Mouse (Mus musculus) forebrain, postnatal 0 days (tissue): ENCODE data around the gene Camkk2. TPM values are rescaled to one million over a fixed set of nuclear protein-coding genes. Genes with fewer than 3 reads are reported as not detected.

ENCODE experiments used
- ATAC-seq: fragments of 200-750 bp; cut with Nextera tagmentation; 2 replicates; pipeline ENCODE4 v1.8.0; 2017; ENCODE audit warnings: mild to moderate bottlenecking, moderate library complexity
- DNase-seq: peaks from one replicate; pipeline ENCODE4 v3.0.0-alpha.2; 2015
- H3K27ac ChIP-seq: fragments of 300-500 bp; sonication (generic); 2 replicates; pipeline ENCODE4 v1.5.1; 2014; ENCODE audit warnings: low read depth, mild to moderate bottlenecking, antibody characterized with exemption, low read length, moderate library complexity, mixed read lengths
- H3K27me3 ChIP-seq: fragments of 300-500 bp; sonication (generic); 2 replicates; pipeline ENCODE4 v1.6.1; 2014; ENCODE audit warnings: mild to moderate bottlenecking, low read length, mixed read lengths; ENCODE audit not compliant: insufficient read depth
- H3K36me3 ChIP-seq: fragments of 300-500 bp; sonication (generic); 2 replicates; pipeline ENCODE4 v1.6.1; 2014; ENCODE audit warnings: mild to moderate bottlenecking, moderate library complexity; ENCODE audit not compliant: insufficient read depth
- H3K4me1 ChIP-seq: fragments of 300-500 bp; sonication (generic); 2 replicates; pipeline ENCODE4 v1.6.1; 2014; ENCODE audit warnings: antibody characterized with exemption; ENCODE audit not compliant: insufficient read depth
- H3K4me2 ChIP-seq: fragments of 300-500 bp; sonication (generic); 2 replicates; pipeline ENCODE4 v1.6.1; 2014; ENCODE audit warnings: low read depth, mild to moderate bottlenecking, moderate library complexity
- H3K4me3 ChIP-seq: fragments of 300-500 bp; sonication (generic); 2 replicates; pipeline ENCODE4 v1.5.1; 2014; ENCODE audit warnings: low read depth, low read length, mixed read lengths
- H3K9ac ChIP-seq: fragments of 300-500 bp; sonication (generic); 2 replicates; pipeline ENCODE4 v1.6.1; 2014; ENCODE audit warnings: mild to moderate bottlenecking
- H3K9me3 ChIP-seq: fragments of 300-500 bp; sonication (generic); 2 replicates; pipeline ENCODE4 v1.6.1; 2016; ENCODE audit warnings: low read length
- CTCF ChIP-seq: sonication (generic); IDR thresholded peaks from 2 replicates; pipeline ENCODE4 v1.5.1; 2016; ENCODE audit warnings: antibody characterized with exemption, control low read depth, low read depth
- WGBS: fragments of 180-500 bp; shearing (Covaris S2); extraction: QIAGEN DNeasy Blood & Tissue Kit; methylation state at CpG from one replicate; pipeline ENCODE4 v1.1.7; 2014; 5-methylcytosine and 5-hydroxymethylcytosine counted together
- polyA plus RNA-seq: library from polyadenylated mRNA; unstranded; fragments of >200 nt; fragmentation: Nextera tagmentation; extraction: Ambion mirVana; gene quantifications from 2 replicates; pipeline ENCODE4 v1.2.1, GENCODE M21; 2015
- total RNA-seq: library from RNA; depleted of rRNA; stranded (reverse); fragments of >200 nt; gene quantifications from 2 replicates; pipeline ENCODE4 v1.2.3, GENCODE M21; 2014

Gene Camkk2
- total and polyA plus RNA-seq, 2 experiments from 2014 or later: 89.3 to 93.8 TPM

DNA sequence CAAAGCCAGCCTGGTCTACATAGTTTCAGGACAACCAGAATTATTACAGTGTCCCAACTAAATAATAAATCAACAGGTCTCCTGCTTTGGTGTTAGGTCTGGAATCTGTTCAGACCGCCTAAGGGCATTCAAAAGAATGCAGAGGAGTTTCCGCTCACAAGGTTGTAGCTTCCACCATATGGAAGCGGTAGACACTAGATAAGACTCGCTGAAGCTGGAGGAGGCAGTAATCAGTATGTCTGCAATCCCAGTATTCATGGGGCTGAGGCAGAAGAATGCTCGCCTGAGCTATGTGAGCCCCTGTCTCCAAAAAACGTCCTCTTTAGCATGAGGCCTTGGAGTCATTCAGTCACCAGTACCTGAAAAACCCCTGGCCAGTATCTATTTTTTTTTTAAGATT is 70.4 kb downstream of the Camkk2 start:
- ATAC-seq (no peak), DNase-seq (no peak)
- TF ChIP-seq CTCF: no peak
- Histone ChIP-seq H3K4me1 (0 out of 2 replicates have a peak, but pooled peaks cover 7% of the 10 kb centered on the region), H3K9ac (no peak overlapping the region), H3K4me3 (no peak overlapping the region), H3K9me3 (no peaks in the 10 kb centered on the region), H3K4me2 (no peak overlapping the region), H3K27ac (no peak overlapping the region), H3K27me3 (no peaks in the 10 kb centered on the region), H3K36me3 (no peaks in the 10 kb centered on the region)
- 90% methylated on average over 6 of the region's 6 CpGs for WGBS

DNA sequence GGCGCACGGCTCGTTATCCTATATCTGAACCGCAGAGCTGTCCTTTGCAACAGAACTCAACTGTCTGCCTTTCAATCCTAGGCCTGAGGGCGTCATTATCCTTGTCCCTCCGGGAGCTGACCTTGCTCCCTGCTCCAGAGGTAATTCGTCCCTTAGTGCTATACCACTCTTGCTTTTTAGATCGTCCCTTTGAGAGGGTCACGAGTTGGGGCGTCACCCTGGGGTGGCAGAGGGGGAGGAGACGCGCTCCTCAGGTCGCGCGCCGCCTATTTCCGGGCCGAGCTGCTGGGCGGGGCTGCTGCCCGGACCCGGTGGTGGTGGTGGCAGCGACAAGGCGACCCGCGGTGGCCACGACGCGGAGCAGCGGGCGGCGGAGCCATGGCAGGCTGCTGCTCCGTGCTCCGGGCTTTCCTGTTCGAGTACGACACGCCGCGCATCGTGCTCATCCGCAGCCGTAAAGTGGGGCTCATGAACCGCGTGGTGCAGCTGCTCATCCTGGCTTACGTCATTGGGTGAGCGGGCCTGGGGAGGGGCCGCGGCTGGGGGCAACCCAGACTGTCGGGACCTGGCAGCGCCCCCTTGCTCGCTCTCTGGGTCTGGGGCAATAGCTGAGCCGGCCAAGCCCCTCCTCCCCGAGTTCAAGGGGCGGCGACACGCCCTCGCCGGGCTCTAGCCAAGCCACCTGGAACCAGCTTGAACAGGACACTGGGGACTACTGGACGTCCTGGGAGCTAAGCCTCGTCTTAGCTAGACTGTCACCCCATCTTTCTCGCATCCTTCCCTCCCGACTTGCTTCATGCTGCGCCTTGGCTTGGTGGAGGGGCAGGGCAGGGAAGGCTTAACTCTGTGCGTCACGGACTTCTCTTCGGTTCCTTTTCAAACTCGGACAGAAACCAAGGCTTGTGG is 71.7 kb downstream of the Camkk2 start, which contains the start of gene P2rx4:
Gene P2rx4 (plus strand): TSS at position 269 of the 906 bp plus-strand sequence.
- DNase-seq (peak; percentile 93), ATAC-seq (peak; percentile 97)
- Histone ChIP-seq H3K27ac (peak within 1 kb of the TSS; percentile 92), H3K4me1 (0 out of 2 replicates have a peak, but pooled peaks cover 7% of the 10 kb centered on the region), H3K36me3 (no peaks in the 10 kb centered on the region), H3K27me3 (no peaks in the 10 kb centered on the region), H3K4me2 (peak within 1 kb of the TSS; percentile 71), H3K4me3 (peak within 1 kb of the TSS; percentile 71), H3K9ac (peak within 1 kb of the TSS; percentile 85), H3K9me3 (no peaks in the 10 kb centered on the region)
- under 1% methylated on average over 65 of the region's 66 CpGs for WGBS
- peak; percentile 43 for TF ChIP-seq CTCF

DNA sequence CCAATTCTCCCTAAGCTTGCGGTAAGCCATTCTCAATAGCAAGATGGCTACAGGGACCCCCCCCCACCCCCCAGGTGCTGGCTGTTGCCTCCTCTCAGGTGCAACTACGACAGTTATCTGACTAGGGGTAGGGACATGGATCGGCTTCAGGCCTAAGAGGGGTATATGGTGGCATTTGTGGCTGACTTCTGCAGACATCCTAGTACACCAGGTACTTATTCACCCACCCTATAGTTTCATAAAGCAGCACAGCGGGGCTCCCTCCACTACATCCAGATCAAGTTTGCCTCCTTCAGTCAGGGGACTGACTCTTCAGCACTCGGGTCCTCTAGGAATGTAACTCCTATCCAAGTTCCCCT is 72.3 kb downstream of the Camkk2 start:
- no peaks in the 10 kb centered on the region for H3K9me3 ChIP-seq
- no peak for TF ChIP-seq CTCF
- no peak; the same call in 1 of the 2 replicates for ATAC-seq
- 0 out of 2 replicates have a peak, but pooled peaks cover 7% of the 10 kb centered on the region for H3K4me1 ChIP-seq
- no peaks in the 10 kb centered on the region for H3K27me3 ChIP-seq
- peak overlapping the region; percentile 85 for H3K9ac ChIP-seq
- H3K27ac ChIP-seq: peak overlapping the region; percentile 92
- peak overlapping the region; percentile 71 for H3K4me2 ChIP-seq
- H3K4me3 ChIP-seq: peak overlapping the region; percentile 71
- DNase-seq: no peak
- no peaks in the 10 kb centered on the region for H3K36me3 ChIP-seq
- 40% methylated on average over 5 of the region's 5 CpGs for WGBS

DNA sequence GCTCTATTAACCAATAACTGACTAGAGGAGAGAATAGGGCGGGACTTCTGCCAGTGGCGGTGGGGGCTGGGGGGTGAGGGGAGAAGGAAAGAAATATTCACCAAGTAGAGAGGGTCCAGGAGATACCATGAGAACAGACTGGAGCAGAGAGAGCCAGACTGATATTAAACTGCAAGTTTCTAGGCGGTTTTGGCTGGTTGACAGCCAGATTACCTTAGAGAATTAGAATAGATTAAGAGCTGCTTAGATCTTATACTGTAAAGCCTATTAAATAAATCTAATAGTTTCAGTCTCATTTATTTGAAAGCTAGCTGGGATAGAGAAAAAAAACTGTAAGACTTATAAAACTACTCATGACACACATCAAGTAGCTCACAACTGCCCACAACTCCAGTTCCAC is 74.0 kb downstream of the Camkk2 start:
- Histone ChIP-seq H3K36me3 (no peaks in the 10 kb centered on the region), H3K9me3 (no peaks in the 10 kb centered on the region), H3K9ac (no peak overlapping the region), H3K4me2 (no peak overlapping the region), H3K4me1 (0 out of 2 replicates have a peak, but pooled peaks cover 7% of the 10 kb centered on the region), H3K27ac (no peak overlapping the region), H3K4me3 (no peak overlapping the region), H3K27me3 (no peaks in the 10 kb centered on the region)
- DNase-seq (no peak), ATAC-seq (no peak)
- TF ChIP-seq CTCF: no peak
- 81% methylated on average over 3 of the region's 3 CpGs for WGBS

DNA sequence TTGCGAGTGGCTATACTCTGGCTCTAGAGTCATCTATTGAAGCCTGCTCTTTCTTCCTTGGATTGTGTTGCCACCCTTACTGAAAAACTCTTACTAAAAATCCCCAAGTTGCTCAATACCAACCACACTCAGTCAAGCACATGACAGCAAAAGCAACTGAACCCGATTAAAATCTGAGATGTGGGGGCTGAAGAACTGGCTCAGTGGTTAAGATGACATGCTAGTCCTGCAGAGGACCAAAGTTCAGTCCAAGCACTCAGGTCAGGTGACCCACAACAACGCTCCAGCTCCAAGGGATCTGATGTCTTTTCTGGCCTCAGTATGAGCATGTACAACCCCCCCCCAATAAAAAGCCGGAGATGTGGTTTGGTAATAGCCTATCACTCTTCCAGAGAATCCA is 74.6 kb downstream of the Camkk2 start:
- Histone ChIP-seq H3K4me2 (no peak overlapping the region), H3K27ac (no peak overlapping the region), H3K36me3 (no peaks in the 10 kb centered on the region), H3K9ac (no peak overlapping the region), H3K9me3 (no peaks in the 10 kb centered on the region), H3K4me3 (no peak overlapping the region), H3K4me1 (0 out of 2 replicates have a peak, but pooled peaks cover 7% of the 10 kb centered on the region), H3K27me3 (no peaks in the 10 kb centered on the region)
- WGBS: 87% methylated on average over 4 of the region's 4 CpGs
- ATAC-seq (no peak), DNase-seq (no peak)
- TF ChIP-seq CTCF: no peak

DNA sequence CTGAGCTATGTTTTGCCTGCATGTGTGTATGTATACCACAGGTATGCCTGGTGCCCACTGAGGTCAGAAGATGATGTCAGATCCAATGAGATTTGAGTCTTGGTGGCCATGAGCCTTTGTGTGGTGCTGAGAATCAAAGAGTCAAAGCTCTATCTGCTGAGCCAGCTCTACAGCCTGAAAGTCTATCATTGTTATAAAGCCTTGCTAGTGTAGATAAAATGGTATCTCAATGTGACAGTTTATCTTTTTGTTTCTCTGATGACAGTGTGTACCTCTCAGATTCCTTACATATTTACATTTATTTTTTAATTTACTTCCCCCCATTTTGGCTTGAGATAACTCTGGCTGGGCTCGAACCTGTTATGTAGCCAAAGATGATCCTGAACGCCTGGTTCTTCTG is 75.6 kb downstream of the Camkk2 start:
- Histone ChIP-seq H3K4me1 (0 out of 2 replicates have a peak, but pooled peaks cover 7% of the 10 kb centered on the region), H3K9me3 (no peaks in the 10 kb centered on the region), H3K9ac (no peak overlapping the region), H3K27ac (no peak overlapping the region), H3K4me2 (no peak overlapping the region), H3K27me3 (no peaks in the 10 kb centered on the region), H3K36me3 (no peaks in the 10 kb centered on the region), H3K4me3 (no peak overlapping the region)
- TF ChIP-seq CTCF: no peak
- no peak for ATAC-seq
- no peak for DNase-seq
- 87% methylated on average over 2 of the region's 2 CpGs for WGBS

DNA sequence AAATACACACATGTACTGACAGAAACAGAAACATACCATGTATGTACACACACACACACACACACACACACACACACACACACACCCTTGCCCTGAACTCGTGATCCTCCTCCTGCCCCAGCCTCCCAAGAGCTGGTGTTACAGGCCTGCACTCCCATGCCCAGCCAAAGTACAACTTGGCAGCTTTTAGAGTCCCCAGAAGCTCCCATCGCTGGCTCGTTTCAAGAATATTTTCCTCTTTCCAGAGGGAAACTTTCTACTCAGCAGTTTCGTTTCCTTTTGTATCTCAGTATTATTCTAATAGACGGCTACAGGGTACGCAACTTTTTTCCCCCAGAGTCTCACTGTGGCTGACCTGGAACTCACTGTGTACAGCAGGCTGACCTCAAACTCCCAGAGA is 77.1 kb downstream of the Camkk2 start:
- H3K27ac ChIP-seq: no peak overlapping the region
- TF ChIP-seq CTCF: no peak
- ATAC-seq: no peak
- H3K4me3 ChIP-seq: no peak overlapping the region
- WGBS: 75% methylated on average over 6 of the region's 6 CpGs
- H3K4me2 ChIP-seq: no peak overlapping the region
- H3K36me3 ChIP-seq: no peaks in the 10 kb centered on the region
- H3K27me3 ChIP-seq: no peaks in the 10 kb centered on the region
- no peaks in the 10 kb centered on the region for H3K9me3 ChIP-seq
- no peak overlapping the region for H3K9ac ChIP-seq
- DNase-seq: no peak
- 0 out of 2 replicates have a peak, but pooled peaks cover 7% of the 10 kb centered on the region for H3K4me1 ChIP-seq
